Mouse (Mus musculus): ENCODE measurements around the gene Alyref2. TPM values are rescaled to one million over a fixed set of nuclear protein-coding genes. Genes with fewer than 3 reads are reported as not detected.
A peak's percentile ranks its signal among the peaks of the same experiment; 100 is the strongest.

The Alyref2 gene
- total RNA-seq, 2 experiments from 2014 or later, result 2.8 to 3.3 TPM

- DNase-seq, result no peak
Measured at GRCm38 (mm10) chr1:171501016-171501610, 2.2 kb upstream of the Alyref2 start.

- no peak for DNase-seq
Measured at GRCm38 (mm10) chr1:171501636-171502080, 1.6 kb upstream of the Alyref2 start.

- DNase-seq, result peak; percentile 37
Measured at GRCm38 (mm10) chr1:171502388-171503249, 659 bp upstream of the Alyref2 start.

GRCm38 (mm10) chr1:171503592-171504291 is 464 bp downstream of the Alyref2 start:
- peak; percentile 42 for DNase-seq

GRCm38 (mm10) chr1:171504586-171504985 is 1.3 kb downstream of the Alyref2 start:
- no peak for DNase-seq

GRCm38 (mm10) chr1:171513234-171513633 is 10.0 kb downstream of the Alyref2 start:
- no peak for DNase-seq

- no peak for DNase-seq
Measured at GRCm38 (mm10) chr1:171513760-171514159, 10.5 kb downstream of the Alyref2 start.

- no peak for DNase-seq
Measured at GRCm38 (mm10) chr1:171515039-171515438, 11.8 kb downstream of the Alyref2 start.

GRCm38 (mm10) chr1:171515557-171515956 is 12.3 kb downstream of the Alyref2 start:
- no peak for DNase-seq

- DNase-seq, result no peak
Measured at GRCm38 (mm10) chr1:171531367-171531766, 28.1 kb downstream of the Alyref2 start.

GRCm38 (mm10) chr1:171532830-171533229 is 29.6 kb downstream of the Alyref2 start:
- DNase-seq, result no peak

- DNase-seq, result no peak
Measured at GRCm38 (mm10) chr1:171534557-171534956, 31.3 kb downstream of the Alyref2 start.

- no peak for DNase-seq
Measured at GRCm38 (mm10) chr1:171535194-171535593, 31.9 kb downstream of the Alyref2 start, which contains the start of gene Itln1. Itln1 (minus strand) TSS chr1:171535294.

- no peak for DNase-seq
Measured at GRCm38 (mm10) chr1:171540694-171541093, 37.4 kb downstream of the Alyref2 start.

- no peak for DNase-seq
Measured at GRCm38 (mm10) chr1:171551326-171551725, 48.0 kb downstream of the Alyref2 start.

GRCm38 (mm10) chr1:171552230-171552629 is 49.0 kb downstream of the Alyref2 start:
- DNase-seq, result no peak

GRCm38 (mm10) chr1:171553359-171554341 is 50.4 kb downstream of the Alyref2 start:
- DNase-seq, result no peak
